Mouse (Mus musculus) ES-Bruce4 (cell line): ENCODE measurements around the gene Camk2n2.

Source experiments
- CTCF ChIP-seq: IDR thresholded peaks from one replicate; pipeline ENCODE4 v1.8.1; 2011; ENCODE audit warnings: low read depth, low read length
- EP300 ChIP-seq: IDR thresholded peaks from 2 replicates; pipeline ENCODE4 v1.6.1; 2011; ENCODE audit warnings: low read depth, low read length; ENCODE audit not compliant: insufficient read depth
- POLR2A ChIP-seq: IDR thresholded peaks from one replicate; pipeline ENCODE4 v1.8.1; 2011; ENCODE audit warnings: low read length; ENCODE audit not compliant: insufficient read depth

GRCm38 (mm10) chr16:20589366-20589938 lies 31.6 kb downstream of the Camk2n2 start, which contains the start of gene Vwa5b2:
- no peak for TF ChIP-seq POLR2A
- no peak for TF ChIP-seq CTCF
- no peak for TF ChIP-seq EP300
